Mouse (Mus musculus) liver (tissue): ENCODE results near the gene Rab11fip3.
"Not testable (repeated sequence)": the region's sequence is repeated elsewhere in the genome, so short reads cannot be mapped to it uniquely, and the experiment has no call there.

Source experiments
- DNase-seq: peaks from one replicate; pipeline ENCODE4 v3.0.0-alpha.2; 2020; ENCODE audit warnings: mixed read lengths

The Rab11fip3 gene

DNA sequence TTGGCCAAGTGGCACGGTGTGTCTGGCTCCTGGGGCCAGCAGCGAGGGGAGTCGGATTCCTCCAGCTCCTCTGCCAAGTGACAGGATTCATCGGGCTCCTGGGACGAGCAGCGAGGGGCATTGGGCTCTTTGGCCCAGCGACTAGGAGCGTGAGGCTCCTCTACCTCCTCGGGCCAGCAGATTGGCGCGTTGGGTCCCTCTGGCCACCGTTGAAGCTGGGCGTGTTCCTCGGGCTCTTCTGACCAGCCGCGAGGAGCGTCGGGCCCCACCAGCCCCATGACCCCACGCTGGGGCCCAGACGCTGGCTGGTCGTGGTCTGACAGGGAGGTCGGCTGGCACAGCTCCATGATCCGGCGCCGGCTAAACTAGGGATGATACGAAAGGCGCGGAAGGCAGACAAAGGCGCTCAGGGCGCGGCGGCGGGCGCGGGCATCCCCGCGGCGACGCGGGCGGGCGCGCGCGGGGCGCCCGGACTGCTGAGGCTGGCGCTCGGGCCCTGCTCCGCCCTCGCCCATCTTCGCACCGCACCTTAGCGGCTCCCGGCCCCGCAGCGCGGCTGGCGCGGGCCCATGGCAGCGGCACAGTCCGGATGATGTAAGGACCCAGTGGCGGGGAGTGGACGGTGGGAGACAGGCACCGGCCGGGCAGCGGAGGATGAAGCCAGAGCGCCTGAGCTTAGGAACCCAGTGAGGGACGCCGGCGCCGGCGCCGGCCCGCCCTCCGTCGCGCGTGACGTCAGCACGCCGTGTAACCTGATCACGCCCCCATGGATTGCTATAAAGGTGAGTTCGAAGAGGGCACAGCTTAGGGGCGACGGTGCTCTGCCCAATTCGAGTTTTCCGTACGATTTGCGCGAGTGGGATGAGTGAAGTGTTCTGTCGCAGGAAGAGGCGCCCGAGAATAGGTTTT lies at the start of gene Rab11fip3:
Rab11fip3 (minus strand) TSS at position 725 of the 909 bp plus-strand sequence.
- peak; percentile 81 for DNase-seq

DNA sequence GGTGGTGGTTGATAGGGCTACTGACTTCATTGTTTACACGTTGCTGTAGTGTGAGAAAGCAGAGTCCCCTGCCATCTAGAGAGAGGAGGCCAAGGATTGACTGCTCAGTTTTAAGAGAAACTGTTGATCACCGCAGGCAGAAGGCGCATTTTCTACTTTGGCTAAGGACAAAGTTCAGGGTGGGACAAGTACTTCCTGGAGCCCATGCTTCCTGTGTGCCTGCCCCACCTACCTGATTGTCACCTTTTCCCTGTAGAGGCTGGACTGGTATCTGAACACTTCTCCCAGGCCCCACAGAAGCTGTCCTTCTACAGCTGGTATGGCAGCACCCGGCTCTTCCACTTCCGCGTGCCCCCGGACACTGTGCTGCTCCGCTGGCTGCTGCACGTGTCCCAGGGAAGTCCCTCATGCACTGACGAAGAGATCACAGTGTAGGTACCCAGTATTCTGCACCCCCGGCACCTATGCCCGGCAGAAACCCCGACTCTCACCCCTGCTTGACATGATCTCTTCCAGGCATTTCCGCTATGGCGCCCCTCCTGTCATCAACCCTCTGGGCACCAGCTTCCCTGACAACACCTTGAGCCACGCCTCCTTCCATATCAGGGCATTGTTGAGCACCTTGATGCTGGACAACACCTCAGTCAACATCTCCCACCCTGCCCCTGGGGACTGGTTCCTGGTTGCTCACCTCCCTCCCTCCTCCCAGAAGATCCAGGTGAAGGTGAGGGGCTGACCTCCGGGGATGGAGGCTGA lies 47.3 kb upstream of the Rab11fip3 start:
- DNase-seq: no peak

DNA sequence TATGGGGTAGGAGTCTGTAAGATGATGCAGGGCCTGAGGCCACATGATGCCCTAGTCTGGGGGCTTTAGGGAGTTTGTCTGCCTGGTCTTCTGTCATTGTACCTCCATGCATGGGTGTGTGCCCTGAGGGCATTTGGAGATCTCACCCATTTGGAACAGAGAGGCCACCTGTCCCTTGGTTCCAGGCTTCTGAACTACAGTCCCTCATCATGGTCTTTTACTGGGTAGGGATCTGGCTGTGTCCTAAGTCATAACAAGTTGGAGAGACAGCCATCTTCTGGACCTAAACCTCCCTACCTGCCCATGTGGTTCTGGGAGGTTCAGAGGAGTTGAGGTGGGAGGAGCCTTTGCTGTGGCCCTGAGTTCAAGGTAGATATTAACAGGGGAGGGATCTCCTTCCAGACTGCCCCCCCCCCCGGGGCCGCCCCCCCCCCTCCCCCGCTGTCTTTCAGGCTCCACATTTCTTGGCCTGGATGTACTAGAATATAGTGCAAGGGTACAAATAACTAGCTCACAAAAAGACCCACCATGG lies 46.7 kb upstream of the Rab11fip3 start:
- DNase-seq: no peak

DNA sequence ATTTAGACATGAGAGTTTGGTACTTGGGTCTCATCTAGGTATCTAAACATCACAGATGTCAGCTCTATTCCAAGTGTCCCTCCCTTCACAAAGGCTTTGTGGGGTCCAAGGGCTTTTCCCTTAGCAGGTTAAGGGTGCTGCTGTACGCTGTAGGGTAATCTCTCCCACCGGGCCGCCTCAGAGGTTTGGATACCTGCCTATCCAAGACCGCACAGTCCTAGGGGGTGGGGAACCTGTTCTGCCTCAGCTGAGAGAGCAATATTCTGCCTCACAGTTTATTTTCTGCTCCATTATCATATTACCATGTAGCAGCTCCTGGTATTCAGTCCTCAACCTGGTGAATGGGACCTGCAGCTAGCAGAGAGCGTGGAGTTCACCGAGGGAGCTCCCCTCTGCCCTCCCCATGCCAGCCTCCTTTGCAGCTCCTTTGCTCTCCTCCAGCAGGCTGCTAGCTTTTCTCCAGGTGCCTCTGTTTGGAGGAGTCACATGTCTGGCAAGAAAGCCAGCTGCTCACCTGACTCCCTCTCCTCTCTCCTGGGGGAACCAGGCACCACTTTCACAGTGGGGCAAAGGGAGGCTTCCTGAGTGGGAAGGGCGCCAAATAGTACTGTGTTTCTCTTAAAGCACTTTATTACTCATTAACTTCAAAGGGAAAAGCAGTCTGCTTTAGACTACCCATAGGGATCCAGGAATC lies 46.0 kb upstream of the Rab11fip3 start:
- DNase-seq: no peak

DNA sequence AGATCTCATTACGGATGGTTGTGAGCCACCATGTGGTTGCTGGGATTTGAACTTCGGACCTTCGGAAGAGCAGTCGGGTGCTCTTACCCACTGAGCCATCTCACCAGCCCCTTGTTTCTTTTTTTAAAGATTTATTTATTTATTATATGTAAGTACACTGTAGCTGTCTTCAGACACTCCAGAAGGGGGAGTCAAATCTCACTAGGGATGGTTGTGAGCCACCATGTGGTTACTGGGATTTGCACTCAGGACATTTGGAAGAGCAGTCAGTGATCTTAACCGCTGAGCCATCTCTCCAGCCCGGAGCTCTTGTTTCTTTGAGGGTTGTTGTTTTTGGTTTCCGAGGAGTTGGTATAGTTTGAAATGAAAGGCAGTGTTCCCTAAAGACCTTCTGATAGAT lies 45.1 kb upstream of the Rab11fip3 start:
- not testable (repeated sequence) for DNase-seq

DNA sequence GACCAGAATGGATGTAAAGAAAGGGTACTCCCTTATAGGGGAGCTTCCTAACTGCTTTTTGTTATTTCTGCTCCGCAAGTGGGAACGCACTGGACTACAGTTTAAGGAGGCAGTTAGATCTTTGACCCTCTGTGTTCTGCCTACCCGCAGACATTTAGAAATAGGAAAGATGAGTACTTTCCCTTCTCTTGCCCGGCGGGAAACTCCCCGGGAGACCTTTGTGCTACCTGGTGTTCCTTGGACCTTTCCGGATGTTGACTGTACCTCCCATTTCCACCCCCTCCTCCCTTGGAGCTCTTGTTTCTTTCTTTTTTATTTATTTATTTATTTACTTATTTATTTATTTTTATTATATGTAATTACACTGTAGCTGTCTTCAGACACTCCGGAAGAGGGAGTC lies 44.7 kb upstream of the Rab11fip3 start:
- DNase-seq: no peak

DNA sequence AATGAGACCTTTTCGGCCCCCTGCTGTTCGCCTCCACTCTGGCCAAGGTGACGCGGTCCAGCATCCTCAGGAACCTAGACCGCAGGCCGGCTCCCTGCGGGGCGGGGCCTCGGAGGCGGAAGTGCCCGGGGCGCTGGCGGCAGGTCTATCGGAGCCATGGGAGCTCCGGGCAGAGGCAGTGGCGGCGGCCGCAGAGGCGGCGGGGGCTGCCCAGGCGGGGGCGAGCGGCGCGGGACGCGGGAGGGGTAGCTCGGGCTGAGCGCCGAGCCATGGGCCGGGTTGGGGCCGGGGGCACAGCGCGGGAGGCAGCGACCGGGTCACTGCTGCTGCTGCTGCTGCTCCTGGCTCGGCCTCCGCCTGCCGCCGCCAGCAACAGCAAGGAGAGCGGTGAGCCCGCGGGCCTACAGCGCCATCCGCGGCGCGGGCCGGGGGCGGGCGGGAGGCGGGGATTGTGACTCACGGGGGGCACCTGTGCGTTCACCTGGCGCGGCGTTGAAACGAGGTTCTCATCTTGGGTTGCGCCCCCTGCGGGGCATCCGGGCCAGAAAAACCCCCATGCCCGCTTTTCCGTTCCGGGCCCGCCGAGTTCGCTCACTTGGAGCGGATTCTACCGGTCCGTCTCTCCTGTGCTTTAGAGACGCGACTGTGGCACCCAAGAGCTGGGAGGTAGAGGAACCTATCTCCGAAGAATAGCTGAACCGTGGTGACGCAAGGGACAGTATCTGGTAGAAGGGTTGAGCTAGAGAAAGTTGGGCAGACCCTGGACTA lies 44.0 kb upstream of the Rab11fip3 start, which contains the start of gene Tmem8:
Tmem8 (plus strand) TSS at position 119 of the 768 bp plus-strand sequence.
- peak; percentile 77 for DNase-seq

DNA sequence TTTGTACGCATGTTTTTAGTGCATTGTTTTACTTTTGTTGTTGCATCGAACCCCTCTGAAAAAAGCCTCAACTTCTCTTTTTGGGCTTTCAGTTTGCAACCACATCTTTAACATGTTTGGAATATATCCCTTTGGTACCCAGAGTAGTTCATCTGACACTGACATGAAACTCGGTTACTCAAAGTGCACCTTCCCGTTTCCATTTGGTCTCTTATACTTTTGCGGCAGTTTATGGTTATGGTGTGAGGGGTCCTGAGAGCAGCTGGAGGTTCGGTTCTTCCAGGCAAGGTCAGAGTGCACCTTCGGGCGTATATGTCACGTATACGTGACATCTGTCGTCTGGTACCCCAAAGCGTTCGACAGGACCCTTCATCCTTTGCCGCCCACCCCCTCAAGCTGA lies 43.4 kb upstream of the Rab11fip3 start:
- no peak for DNase-seq

DNA sequence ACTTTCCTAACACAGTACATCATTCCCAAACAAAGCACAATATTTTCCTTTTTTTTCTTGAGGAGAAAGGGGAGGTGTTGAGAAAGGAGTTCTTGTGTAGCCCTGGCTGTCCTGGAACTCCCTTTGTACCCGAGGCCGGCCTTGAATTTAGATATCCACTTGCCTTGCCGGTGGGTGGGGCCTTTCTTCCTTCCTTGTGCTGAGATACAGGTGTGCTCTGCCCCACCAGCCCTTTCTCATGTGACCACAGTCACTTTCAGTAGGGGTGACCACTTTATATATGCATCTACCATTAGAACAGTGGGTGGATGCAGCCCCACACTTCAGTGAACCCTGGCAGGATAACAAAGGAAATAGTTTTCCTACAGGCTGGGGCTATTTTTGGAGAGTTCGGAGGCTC lies 42.4 kb upstream of the Rab11fip3 start:
- no peak for DNase-seq

DNA sequence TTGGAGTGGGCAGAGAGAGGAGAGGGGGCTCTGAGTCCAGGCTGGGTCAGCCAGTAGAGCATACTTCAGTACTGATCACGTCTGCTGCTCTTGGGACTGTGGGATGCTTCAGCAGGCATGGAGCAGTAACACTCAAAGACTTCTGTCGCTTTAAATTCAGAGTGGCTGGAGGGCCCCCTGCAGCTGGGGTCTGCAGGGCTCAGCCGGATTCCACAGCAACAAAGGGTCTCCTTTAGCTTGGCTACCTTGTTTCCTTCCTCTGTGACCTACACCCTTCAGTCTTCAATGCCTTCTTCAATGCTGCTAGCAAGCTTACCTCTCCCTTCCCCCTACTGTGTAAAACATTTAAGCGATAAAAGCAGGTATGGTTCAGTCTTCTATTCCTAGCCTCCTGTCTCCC lies 41.7 kb upstream of the Rab11fip3 start:
- no peak for DNase-seq

DNA sequence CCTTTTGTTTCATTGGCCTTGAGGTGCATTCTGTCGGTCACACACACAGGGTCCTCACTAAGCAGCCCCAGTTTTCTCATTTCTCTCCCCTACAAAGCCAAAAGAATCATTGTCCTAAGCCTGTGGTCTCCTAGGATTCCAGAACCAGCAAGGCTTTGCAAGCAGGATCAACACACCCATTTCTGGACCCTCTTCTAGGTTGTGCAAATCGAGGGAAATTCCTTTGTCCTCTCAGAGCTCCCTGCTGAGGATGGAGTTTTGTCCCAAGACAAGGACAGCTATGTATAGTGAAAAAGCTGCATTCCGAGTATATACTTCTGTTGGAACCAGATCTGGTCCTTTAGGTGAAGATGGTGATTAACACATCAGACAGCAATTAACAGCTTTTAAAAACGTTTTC lies 40.8 kb upstream of the Rab11fip3 start:
- DNase-seq: no peak

DNA sequence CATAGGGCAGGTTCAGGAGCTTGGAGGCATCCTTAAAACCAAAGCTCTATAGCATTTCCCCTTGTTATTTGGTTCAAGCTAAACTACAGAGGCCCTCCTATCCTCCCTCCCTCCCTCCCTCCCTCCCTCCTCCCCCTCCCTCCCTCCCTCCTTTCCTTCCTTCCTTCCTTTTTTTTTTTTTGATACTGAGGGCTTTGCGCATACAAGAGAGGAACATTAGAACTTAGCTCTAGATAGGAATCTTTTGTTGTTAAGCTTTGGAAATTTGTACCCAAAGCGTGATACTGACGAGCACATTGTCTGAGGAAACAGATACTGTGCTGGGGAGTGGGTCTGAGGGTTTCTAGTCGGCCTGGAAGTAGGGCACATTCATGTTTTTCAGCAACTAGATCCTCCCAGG lies 36.3 kb upstream of the Rab11fip3 start:
- no peak for DNase-seq

DNA sequence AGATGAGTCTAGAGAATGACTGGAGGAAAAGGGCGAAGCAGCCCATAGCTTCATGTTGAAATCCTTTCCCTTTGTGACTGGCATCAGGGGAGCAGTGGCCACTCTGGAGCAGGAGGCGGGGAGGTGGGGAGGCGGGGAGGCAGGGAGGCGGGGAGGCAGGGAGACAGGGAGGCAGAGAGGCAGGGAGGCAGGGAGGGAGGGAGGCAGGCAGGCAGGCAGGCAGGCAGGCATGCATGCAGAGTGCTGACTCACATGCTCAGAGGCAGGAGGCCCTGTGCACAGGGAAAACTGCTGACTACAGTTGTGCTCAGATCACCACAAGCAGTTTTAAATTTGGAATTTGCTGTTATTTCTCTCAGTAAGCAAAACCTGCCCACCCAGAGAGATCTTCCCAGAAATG lies 32.1 kb upstream of the Rab11fip3 start:
- DNase-seq: peak; percentile 69

DNA sequence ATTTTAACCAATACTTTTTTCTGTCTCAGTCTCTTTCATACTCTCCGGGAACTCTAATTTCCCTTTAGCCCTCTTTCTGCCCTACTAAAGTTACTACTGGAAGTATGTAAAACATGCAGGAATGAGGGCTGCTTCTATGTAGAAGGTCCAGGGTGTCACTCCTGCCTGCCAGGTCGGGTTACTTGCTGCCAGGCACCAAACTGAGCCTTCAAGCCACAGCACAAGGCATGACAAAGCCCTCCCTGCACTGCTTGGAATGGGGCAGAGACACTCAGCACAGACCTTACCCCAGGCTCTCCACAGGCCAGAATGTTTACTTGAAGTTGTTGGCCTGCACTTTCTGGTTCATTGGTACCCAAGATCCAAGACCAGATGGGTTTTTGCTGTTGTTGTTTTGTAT lies 30.8 kb upstream of the Rab11fip3 start:
- no peak for DNase-seq

DNA sequence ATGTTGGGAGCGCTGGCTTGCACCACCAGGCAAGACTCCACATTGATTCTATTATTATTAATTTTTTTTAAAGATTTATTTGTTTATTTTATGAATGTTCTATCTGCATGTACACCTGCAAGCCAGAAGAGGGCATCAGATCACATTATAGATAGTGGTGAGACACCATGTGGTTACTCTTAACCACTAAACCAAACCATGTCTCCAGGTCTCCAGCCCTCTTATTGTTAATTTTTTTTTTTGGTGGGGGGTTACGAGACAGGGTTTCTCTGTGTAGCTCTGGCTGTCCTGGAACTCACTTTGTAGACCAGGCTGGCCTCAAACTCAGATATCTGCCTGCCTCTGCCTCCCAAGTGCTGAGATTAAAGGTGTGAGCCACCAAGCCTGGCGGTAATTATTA lies 30.0 kb upstream of the Rab11fip3 start:
- DNase-seq: not testable (repeated sequence)

DNA sequence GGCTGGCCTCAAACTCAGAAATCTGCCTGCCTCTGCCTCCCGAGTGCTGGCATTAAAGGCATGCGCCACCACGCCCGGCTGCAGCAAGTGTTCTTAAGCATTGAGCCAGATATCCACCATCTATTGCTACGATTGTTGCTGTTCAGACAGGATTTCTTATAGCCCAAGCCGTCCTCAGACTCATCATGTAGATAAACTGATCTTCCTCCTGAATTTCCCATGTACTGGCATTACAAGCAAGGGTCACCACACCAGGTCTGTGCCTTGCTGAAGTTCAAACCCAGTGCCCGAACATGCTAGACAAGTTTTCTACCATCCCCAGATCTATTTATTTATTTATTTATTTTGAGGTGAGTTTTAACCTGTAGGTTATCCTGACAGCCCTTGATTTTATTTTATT lies 29.1 kb upstream of the Rab11fip3 start:
- no peak for DNase-seq

DNA sequence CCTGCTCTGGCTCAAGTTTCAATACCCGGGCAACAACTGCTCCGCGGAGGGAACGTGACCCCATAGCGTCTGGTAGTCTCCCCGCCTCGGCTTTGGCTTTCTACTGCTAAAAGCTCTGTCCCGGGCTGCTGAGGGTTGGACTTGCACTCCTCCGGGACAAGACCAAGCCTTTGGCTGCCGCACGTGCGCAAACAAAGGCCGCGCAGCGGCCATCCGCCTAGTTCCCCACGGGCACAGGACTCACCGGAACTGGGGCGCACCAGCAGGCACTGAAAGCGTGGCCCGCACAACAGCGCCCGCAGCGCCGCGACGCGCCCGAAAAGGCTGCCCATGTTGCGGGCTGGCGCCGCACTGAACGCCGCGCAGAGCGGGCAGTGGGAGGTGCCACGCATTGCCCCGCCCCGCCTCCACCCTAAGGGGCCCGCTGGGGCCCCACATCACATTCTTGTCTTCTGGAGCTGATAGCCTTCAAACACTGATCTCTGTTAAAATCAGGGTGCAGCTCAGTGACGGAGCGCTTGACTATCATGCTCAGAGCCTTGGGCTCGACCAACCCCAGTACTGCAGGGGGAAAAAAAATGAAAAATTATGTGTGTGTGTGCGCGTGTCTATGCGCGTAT lies 25.9 kb upstream of the Rab11fip3 start, which contains the start of gene Nme4:
Nme4 (minus strand) TSS at position 482 of the 620 bp plus-strand sequence.
- DNase-seq: peak; percentile 87

DNA sequence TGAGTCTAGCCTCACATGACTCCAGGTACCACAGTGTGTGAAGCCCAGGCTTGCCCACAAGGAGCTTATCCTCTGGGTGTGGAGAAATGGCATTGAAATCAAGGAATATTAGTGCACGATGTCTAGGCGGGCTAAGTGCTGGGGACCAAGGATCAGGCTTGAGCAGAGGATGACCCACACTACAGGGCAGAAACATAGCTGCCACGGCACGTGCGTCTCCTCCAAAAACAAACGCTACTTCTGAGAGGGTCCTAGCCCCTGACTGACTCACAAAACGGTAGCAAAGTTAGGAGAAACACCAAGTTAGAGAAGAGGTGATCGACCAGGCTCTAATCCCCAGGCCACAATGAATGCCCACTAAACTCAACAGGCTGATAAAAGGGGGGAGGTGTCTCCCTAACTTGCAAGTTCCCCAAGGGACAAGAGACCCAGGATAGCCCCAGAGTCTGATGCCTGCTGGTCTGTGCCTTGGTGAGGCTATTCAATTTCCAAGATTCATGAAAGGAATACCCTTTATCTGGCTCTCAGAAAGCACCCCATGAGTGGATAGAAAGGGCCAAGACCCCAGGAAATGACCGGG lies 25.3 kb upstream of the Rab11fip3 start:
- no peak for DNase-seq

DNA sequence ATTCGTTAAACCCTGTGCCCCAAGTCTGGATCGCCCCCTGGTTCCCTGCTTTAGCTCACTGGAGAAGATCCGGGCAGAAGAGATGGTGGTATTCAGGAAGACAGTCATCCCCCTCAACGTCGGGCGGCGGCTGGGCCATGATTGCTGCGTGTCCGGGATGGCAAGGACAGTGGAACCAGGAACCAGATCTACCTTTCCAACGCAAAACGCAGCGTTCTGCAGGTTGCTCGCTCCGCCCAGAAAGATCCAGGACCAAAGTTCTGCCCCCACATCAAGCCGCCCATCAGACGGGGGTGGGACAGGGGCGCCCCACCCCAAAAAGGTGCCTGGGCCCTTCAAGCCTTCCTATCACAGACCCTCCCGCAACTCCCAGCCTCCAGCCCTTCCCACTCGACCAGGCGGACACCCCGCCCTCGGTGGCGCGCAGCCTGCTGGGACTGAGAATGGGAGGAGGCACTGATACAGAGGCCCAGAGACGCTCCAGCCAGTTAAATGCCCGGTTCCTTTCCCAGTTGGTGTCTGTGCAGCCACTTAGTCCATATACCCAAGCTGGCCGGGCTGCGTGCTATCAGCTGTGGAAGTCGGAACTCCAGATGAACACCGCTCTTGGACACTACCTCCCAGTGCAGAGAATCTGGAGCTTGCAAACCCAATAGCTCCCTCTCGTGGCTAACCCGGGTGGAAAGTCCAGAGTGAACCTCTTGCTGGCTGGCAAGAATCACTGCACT lies 20.7 kb upstream of the Rab11fip3 start, which contains the start of gene Decr2:
Decr2 (minus strand) TSS at position 433 of the 728 bp plus-strand sequence.
- DNase-seq: peak; percentile 87

DNA sequence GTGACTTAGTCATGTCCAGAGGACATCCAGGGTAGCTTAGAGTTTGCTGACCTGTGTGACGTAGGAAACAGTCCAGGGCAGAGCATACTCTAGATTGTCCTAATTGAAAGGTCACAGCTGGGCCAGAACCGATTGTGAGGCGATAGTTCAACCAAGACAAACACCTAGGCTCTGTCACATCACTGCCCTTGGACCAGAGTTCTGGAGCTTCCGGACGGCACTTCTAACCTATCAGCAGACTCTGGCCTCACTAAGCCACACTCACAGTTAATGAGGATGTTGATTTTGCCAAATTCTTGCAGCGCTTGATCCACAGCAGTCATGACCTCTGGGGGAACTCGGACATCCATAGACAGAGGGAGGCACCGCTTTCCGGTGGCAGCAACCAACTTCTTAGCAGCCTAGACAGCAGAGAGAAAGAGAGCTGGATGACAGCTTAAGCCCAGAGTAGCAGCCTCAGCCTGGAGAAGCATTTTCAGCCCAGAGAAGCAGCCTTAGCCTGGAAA lies 17.8 kb upstream of the Rab11fip3 start:
- DNase-seq: no peak
